Mouse (Mus musculus) hindbrain, postnatal 0 days (tissue): Measurements from ENCODE around the gene Gm42791. TPM values are rescaled to one million over a fixed set of nuclear protein-coding genes. Genes with fewer than 3 reads are reported as not detected.

Source experiments
- ATAC-seq: fragments of 200-750 bp; cut with Nextera tagmentation; 2 replicates; pipeline ENCODE4 v1.8.0; 2017; ENCODE audit warnings: mild to moderate bottlenecking, moderate TSS enrichment, moderate library complexity
- DNase-seq: peaks from one replicate; pipeline ENCODE4 v3.0.0-alpha.2; 2015; ENCODE audit warnings: low spot score
- H3K27ac ChIP-seq: fragments of 300-500 bp; sonication (generic); 2 replicates; pipeline ENCODE4 v1.5.1; 2014; ENCODE audit warnings: mild to moderate bottlenecking
- H3K27me3 ChIP-seq: fragments of 300-500 bp; sonication (generic); 2 replicates; pipeline ENCODE4 v1.6.1; 2014; ENCODE audit warnings: low read length, mixed read lengths; ENCODE audit not compliant: insufficient read depth
- H3K36me3 ChIP-seq: fragments of 300-500 bp; sonication (generic); 2 replicates; pipeline ENCODE4 v1.6.1; 2014; ENCODE audit warnings: low read length, mixed read lengths; ENCODE audit not compliant: insufficient read depth
- H3K4me1 ChIP-seq: fragments of 300-500 bp; sonication (generic); 2 replicates; pipeline ENCODE4 v1.6.1; 2014; ENCODE audit warnings: antibody characterized with exemption, low read length, mixed read lengths; ENCODE audit not compliant: insufficient read depth
- H3K4me2 ChIP-seq: fragments of 300-500 bp; sonication (generic); 2 replicates; pipeline ENCODE4 v1.6.1; 2014; ENCODE audit warnings: low read depth, mild to moderate bottlenecking, low read length, moderate library complexity, mixed read lengths
- H3K4me3 ChIP-seq: fragments of 300-500 bp; sonication (generic); 2 replicates; pipeline ENCODE4 v1.5.1; 2014; ENCODE audit warnings: low read length
- H3K9ac ChIP-seq: fragments of 300-500 bp; sonication (generic); replicated peaks from 2 replicates; pipeline ENCODE4 v1.6.1; 2014; ENCODE audit warnings: mild to moderate bottlenecking, low read length, moderate library complexity, mixed read lengths
- H3K9me3 ChIP-seq: fragments of 300-500 bp; sonication (generic); 2 replicates; pipeline ENCODE4 v1.6.1; 2016; ENCODE audit warnings: low read length, mixed read lengths
- CTCF ChIP-seq: IDR thresholded peaks from 2 replicates; pipeline ENCODE4 v1.5.1; 2016; ENCODE audit warnings: antibody characterized with exemption, control low read depth, low read depth
- WGBS: fragments of 180-500 bp; shearing (Covaris S2); extraction: QIAGEN DNeasy Blood & Tissue Kit; methylation state at CpG from one replicate; pipeline ENCODE4 v1.1.7; 2014; 5-methylcytosine and 5-hydroxymethylcytosine counted together
- polyA plus RNA-seq: library from polyadenylated mRNA; unstranded; fragments of >200 nt; fragmentation: Nextera tagmentation; extraction: Ambion mirVana; gene quantifications from 2 replicates; pipeline ENCODE4 v1.2.1, GENCODE M21; 2015
- total RNA-seq: library from RNA; depleted of rRNA; stranded (reverse); fragments of >200 nt; gene quantifications from 2 replicates; pipeline ENCODE4 v1.2.3, GENCODE M21; 2014

The Gm42791 gene
- total and polyA plus RNA-seq, 2 experiments from 2014 or later, result 1.6 TPM; not detected in 1

GRCm38 (mm10) chr5:148866571-148866970, 128.4 kb downstream of the Gm42791 start:
- WGBS, result 86% methylated on average over 10 of the region's 10 CpGs
- Histone ChIP-seq H3K27ac (no peak overlapping the region), H3K9ac (no peak overlapping the region), H3K4me1 (no peaks in the 10 kb centered on the region), H3K36me3 (no peaks in the 10 kb centered on the region), H3K4me3 (no peak overlapping the region), H3K4me2 (no peak overlapping the region), H3K27me3 (no peaks in the 10 kb centered on the region), H3K9me3 (no peaks in the 10 kb centered on the region)
- no peak for TF ChIP-seq CTCF
- ATAC-seq (no peak), DNase-seq (no peak)

- no peaks in the 10 kb centered on the region for H3K4me1 ChIP-seq
- H3K27me3 ChIP-seq, result no peaks in the 10 kb centered on the region
- no peak overlapping the region for H3K9ac ChIP-seq
- no peak for DNase-seq
- no peak overlapping the region for H3K4me3 ChIP-seq
- no peaks in the 10 kb centered on the region for H3K36me3 ChIP-seq
- 56% methylated on average over 6 of the region's 6 CpGs for WGBS
- TF ChIP-seq CTCF, result no peak
- no peak overlapping the region for H3K27ac ChIP-seq
- no peaks in the 10 kb centered on the region for H3K9me3 ChIP-seq
- H3K4me2 ChIP-seq, result no peak overlapping the region
- no peak for ATAC-seq
These were observed 131.5 kb downstream of the Gm42791 start for GRCm38 (mm10) chr5:148863409-148863808.

GRCm38 (mm10) chr5:148862853-148863252, 132.1 kb downstream of the Gm42791 start:
- Histone ChIP-seq H3K27me3 (no peaks in the 10 kb centered on the region), H3K9me3 (no peaks in the 10 kb centered on the region), H3K4me1 (no peaks in the 10 kb centered on the region), H3K27ac (no peak overlapping the region), H3K36me3 (no peaks in the 10 kb centered on the region), H3K4me2 (no peak overlapping the region), H3K4me3 (no peak overlapping the region), H3K9ac (no peak overlapping the region)
- 62% methylated on average over 10 of the region's 10 CpGs for WGBS
- DNase-seq (no peak), ATAC-seq (no peak)
- TF ChIP-seq CTCF, result no peak

- H3K9ac ChIP-seq, result no peak overlapping the region
- H3K27ac ChIP-seq, result no peak overlapping the region
- ATAC-seq (no peak; the same call in 1 of the 2 replicates), DNase-seq (no peak)
- H3K4me2 ChIP-seq, result no peak overlapping the region
- no peaks in the 10 kb centered on the region for H3K36me3 ChIP-seq
- H3K4me1 ChIP-seq, result no peaks in the 10 kb centered on the region
- 58% methylated on average over 8 of the region's 8 CpGs for WGBS
- no peaks in the 10 kb centered on the region for H3K9me3 ChIP-seq
- no peak for TF ChIP-seq CTCF
- H3K4me3 ChIP-seq, result no peak overlapping the region
- H3K27me3 ChIP-seq, result no peaks in the 10 kb centered on the region
These were observed 132.8 kb downstream of the Gm42791 start for GRCm38 (mm10) chr5:148862136-148862535.

GRCm38 (mm10) chr5:148857522-148857921, 137.4 kb downstream of the Gm42791 start:
- Histone ChIP-seq H3K27me3 (no peaks in the 10 kb centered on the region), H3K36me3 (no peaks in the 10 kb centered on the region), H3K27ac (no peak overlapping the region), H3K4me2 (no peak overlapping the region), H3K4me3 (no peak overlapping the region), H3K9ac (no peak overlapping the region), H3K4me1 (no peaks in the 10 kb centered on the region; the same call in 1 of the 2 replicates), H3K9me3 (no peaks in the 10 kb centered on the region)
- 84% methylated on average over 3 of the region's 3 CpGs for WGBS
- no peak for DNase-seq
- TF ChIP-seq CTCF, result no peak
- ATAC-seq, result no peak

- H3K27me3 ChIP-seq, result no peaks in the 10 kb centered on the region
- H3K9ac ChIP-seq, result no peak overlapping the region
- no peak for DNase-seq
- H3K4me2 ChIP-seq, result no peak overlapping the region
- H3K9me3 ChIP-seq, result no peaks in the 10 kb centered on the region
- no peak overlapping the region for H3K27ac ChIP-seq
- 82% methylated on average over 8 of the region's 8 CpGs for WGBS
- no peak for TF ChIP-seq CTCF
- H3K36me3 ChIP-seq, result no peaks in the 10 kb centered on the region
- no peaks in the 10 kb centered on the region; the same call in 1 of the 2 replicates for H3K4me1 ChIP-seq
- ATAC-seq, result no peak
- no peak overlapping the region for H3K4me3 ChIP-seq
These were observed 139.9 kb downstream of the Gm42791 start for GRCm38 (mm10) chr5:148855047-148855446.

- TF ChIP-seq CTCF, result no peak
- H3K27me3 ChIP-seq, result no peaks in the 10 kb centered on the region
- no peaks in the 10 kb centered on the region; the same call in 1 of the 2 replicates for H3K4me1 ChIP-seq
- no peak overlapping the region for H3K4me3 ChIP-seq
- DNase-seq (peak; percentile 72), ATAC-seq (peak; percentile 67; the same call in 1 of the 2 replicates)
- peak overlapping the region; percentile 27; the same call in 1 of the 2 replicates for H3K27ac ChIP-seq
- no peak overlapping the region for H3K4me2 ChIP-seq
- H3K9me3 ChIP-seq, result no peaks in the 10 kb centered on the region
- H3K36me3 ChIP-seq, result no peaks in the 10 kb centered on the region
- 37% methylated on average over 5 of the region's 5 CpGs for WGBS
- no peak overlapping the region for H3K9ac ChIP-seq
These were observed 140.8 kb downstream of the Gm42791 start for GRCm38 (mm10) chr5:148854166-148854565.
